Mouse (Mus musculus) neural tube, embryonic 12.5 days (tissue): Measurements from ENCODE around the gene Gorasp1. TPM values are rescaled to one million over a fixed set of nuclear protein-coding genes. Genes with fewer than 3 reads are reported as not detected.

Experiments used
- ATAC-seq: fragments of 200-750 bp; cut with Nextera tagmentation; 2 replicates; pipeline ENCODE4 v1.8.0; 2017; ENCODE audit warnings: low read depth, mild to moderate bottlenecking, moderate TSS enrichment, moderate library complexity; ENCODE audit not compliant: low FRiP score
- H3K27ac ChIP-seq: fragments of 300-500 bp; sonication (generic); 2 replicates; pipeline ENCODE4 v1.5.1; 2016
- H3K27me3 ChIP-seq: fragments of 300-500 bp; sonication (generic); replicated peaks from 2 replicates; pipeline ENCODE4 v1.6.1; 2016; ENCODE audit warnings: mild to moderate bottlenecking
- H3K36me3 ChIP-seq: fragments of 300-500 bp; sonication (generic); 2 replicates; pipeline ENCODE4 v1.6.1; 2016; ENCODE audit warnings: mild to moderate bottlenecking
- H3K4me1 ChIP-seq: fragments of 300-500 bp; sonication (generic); 2 replicates; pipeline ENCODE4 v1.6.1; 2016
- H3K4me2 ChIP-seq: fragments of 300-500 bp; sonication (generic); replicated peaks from 2 replicates; pipeline ENCODE4 v1.6.1; 2016; ENCODE audit warnings: mild to moderate bottlenecking
- H3K4me3 ChIP-seq: fragments of 300-500 bp; sonication (generic); 2 replicates; pipeline ENCODE4 v1.5.1; 2016
- H3K9ac ChIP-seq: fragments of 300-500 bp; sonication (generic); 2 replicates; pipeline ENCODE4 v1.6.1; 2016; ENCODE audit warnings: mild to moderate bottlenecking
- H3K9me3 ChIP-seq: fragments of 300-500 bp; sonication (generic); 2 replicates; pipeline ENCODE4 v1.6.1; 2016; ENCODE audit warnings: mild to moderate bottlenecking
- WGBS: fragments of 180-500 bp; shearing (Covaris S2); methylation state at CpG from one replicate; pipeline ENCODE4 v1.1.7; 2016; 5-methylcytosine and 5-hydroxymethylcytosine counted together
- polyA plus RNA-seq: library from polyadenylated mRNA; unstranded; fragments of >200 nt; fragmentation: Nextera tagmentation; extraction: Ambion mirVana; gene quantifications from 2 replicates; pipeline ENCODE4 v1.2.1, GENCODE M21; 2016

The Gorasp1 gene
- polyA plus RNA-seq, 1 experiment from 2014 or later, result 23.8 TPM

DNA sequence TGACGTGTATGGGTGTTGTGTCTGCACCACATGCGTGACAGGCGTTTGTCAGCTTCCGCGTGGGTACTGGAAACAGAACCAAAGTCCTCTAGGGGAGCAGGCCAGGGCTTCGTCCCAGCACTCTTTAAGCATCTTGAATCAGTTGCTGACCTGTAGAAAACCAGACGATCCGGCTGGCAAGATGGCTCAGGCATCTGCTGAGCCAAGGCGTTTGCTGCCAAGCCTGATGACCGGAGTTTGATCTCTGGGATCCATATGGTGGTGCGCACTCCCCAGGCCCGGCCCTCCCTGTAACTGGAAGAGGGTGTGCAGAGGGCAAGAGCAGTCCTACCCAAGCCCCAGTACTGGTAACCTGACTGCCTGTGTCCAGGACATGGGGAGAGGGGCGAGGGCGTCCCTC lies 4.5 kb upstream of the Gorasp1 start:
- H3K9me3 ChIP-seq, result no peaks in the 10 kb centered on the region
- 88% methylated on average over 14 of the region's 14 CpGs for WGBS
- ATAC-seq, result no peak
- no peak overlapping the region for H3K9ac ChIP-seq
- no peaks in the 10 kb centered on the region for H3K27me3 ChIP-seq
- H3K4me2 ChIP-seq, result no peak overlapping the region
- no peak overlapping the region for H3K27ac ChIP-seq
- H3K36me3 ChIP-seq, result no peaks in the 10 kb centered on the region
- no peak overlapping the region for H3K4me3 ChIP-seq
- peaks cover 10% of the 10 kb centered on the region; the same call in 1 of the 2 replicates for H3K4me1 ChIP-seq

DNA sequence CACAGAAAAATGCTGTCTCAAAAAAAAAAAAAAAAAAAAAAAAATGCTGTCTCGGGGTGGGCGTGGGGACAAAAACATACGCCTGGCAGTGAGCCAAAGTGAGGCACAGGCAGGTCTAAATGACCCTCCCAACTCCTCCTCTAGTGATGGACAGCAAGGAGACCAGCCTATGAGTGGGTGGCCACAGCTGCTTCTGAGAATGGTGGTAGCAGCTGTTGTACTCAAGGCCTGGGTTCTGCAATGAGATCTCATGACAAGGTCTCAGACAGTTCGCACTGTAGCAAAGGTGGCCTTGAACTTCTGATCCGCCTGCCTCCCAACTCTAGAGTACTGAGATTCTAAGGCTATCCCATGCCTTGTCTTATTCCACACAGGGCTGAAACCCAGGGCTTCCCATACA lies 4.0 kb upstream of the Gorasp1 start:
- WGBS, result 81% methylated on average over 5 of the region's 5 CpGs
- Histone ChIP-seq H3K9ac (no peak overlapping the region), H3K27me3 (no peaks in the 10 kb centered on the region), H3K27ac (no peak overlapping the region), H3K36me3 (no peaks in the 10 kb centered on the region), H3K4me3 (no peak overlapping the region), H3K9me3 (no peaks in the 10 kb centered on the region), H3K4me2 (no peak overlapping the region), H3K4me1 (peaks cover 15% of the 10 kb centered on the region)
- ATAC-seq, result no peak

DNA sequence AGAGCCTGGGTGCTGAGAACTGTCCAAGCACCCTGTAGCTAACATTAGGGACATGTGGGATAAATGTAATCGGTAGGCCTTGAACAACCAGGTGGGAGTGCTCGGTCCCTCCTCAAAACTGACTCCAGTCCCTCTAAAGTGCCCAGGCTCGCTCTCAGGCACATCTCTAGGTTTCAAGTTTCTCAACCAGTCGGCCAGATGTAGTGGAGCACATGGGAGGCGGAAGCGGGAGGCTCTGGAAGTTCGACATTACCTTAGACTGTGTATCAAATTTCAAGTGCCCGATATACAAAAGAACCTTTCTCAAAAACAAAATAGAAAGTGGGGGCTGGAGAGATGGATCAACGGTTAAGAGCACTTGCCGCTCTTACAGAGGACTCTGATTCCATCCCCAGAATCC lies 2.3 kb upstream of the Gorasp1 start:
- Histone ChIP-seq H3K4me2 (no peak overlapping the region), H3K9ac (no peak overlapping the region), H3K36me3 (no peaks in the 10 kb centered on the region), H3K4me3 (no peak overlapping the region), H3K27ac (no peak overlapping the region), H3K27me3 (no peaks in the 10 kb centered on the region), H3K4me1 (peaks cover 17% of the 10 kb centered on the region), H3K9me3 (no peaks in the 10 kb centered on the region)
- ATAC-seq, result no peak
- whole genome bisulfite sequencing, result 77% methylated on average over 10 of the region's 10 CpGs

DNA sequence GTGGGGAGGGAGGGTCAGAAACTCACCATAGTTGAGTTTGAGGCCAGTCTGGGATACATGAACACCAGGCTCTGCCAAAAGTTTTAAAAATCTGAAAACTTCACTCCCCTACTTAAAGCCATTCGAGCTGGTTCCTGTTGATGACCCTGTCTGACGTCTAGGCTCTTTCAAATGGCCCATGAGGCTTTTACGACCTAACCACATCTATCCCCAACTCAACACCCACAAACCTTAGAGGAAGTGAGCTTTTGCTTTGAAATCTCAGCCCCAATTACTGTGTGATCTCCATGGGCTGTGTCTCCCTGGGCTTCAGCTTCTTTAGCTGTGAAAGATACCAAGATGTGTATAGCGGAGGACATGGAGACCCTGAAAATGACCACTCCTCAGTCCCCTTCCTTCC lies 1.1 kb upstream of the Gorasp1 start:
- Histone ChIP-seq H3K9me3 (no peaks in the 10 kb centered on the region), H3K4me3 (no peak overlapping the region), H3K4me2 (no peak overlapping the region), H3K4me1 (peaks cover 17% of the 10 kb centered on the region), H3K27me3 (no peaks in the 10 kb centered on the region), H3K27ac (no peak overlapping the region), H3K36me3 (no peaks in the 10 kb centered on the region), H3K9ac (no peak overlapping the region)
- WGBS, result 71% methylated on average over 4 of the region's 4 CpGs
- ATAC-seq, result no peak

- Histone ChIP-seq H3K4me2 (no peak overlapping the region), H3K27me3 (no peaks in the 10 kb centered on the region), H3K4me3 (no peak overlapping the region), H3K4me1 (peaks cover 17% of the 10 kb centered on the region), H3K9me3 (no peaks in the 10 kb centered on the region), H3K36me3 (peaks cover 28% of the 10 kb centered on the region), H3K27ac (no peak overlapping the region), H3K9ac (no peak overlapping the region)
- 94% methylated on average over 6 of the region's 6 CpGs for WGBS
- no peak for ATAC-seq
These were observed 3.7 kb downstream of the Gorasp1 start for GRCm38 (mm10) chr9:119933675-119934074.

DNA sequence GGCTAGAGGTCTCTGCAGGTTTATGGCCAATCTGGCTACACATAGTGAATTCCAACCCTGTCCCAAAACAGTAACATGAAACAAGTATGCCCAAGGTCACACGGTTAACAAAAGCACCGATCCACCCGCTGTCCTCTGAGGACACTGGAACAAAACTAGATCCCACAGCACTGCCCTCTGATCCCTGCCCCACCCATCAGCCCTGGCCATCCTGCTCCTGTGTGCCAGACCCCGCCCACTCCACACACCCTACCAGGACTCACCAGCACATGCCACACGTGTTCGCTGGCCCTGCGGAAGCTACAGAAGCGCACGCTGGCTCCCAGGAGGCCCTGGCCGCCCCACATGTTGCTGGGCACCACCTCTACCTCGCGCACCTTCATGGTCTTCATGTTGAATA lies 5.0 kb downstream of the Gorasp1 start:
- H3K9ac ChIP-seq, result no peak overlapping the region
- no peak for ATAC-seq
- WGBS, result 93% methylated on average over 12 of the region's 12 CpGs
- no peaks in the 10 kb centered on the region for H3K27me3 ChIP-seq
- H3K27ac ChIP-seq, result no peak overlapping the region
- no peak overlapping the region for H3K4me3 ChIP-seq
- H3K4me2 ChIP-seq, result no peak overlapping the region
- H3K36me3 ChIP-seq, result peaks cover 39% of the 10 kb centered on the region
- peaks cover 10% of the 10 kb centered on the region for H3K4me1 ChIP-seq
- no peaks in the 10 kb centered on the region for H3K9me3 ChIP-seq

DNA sequence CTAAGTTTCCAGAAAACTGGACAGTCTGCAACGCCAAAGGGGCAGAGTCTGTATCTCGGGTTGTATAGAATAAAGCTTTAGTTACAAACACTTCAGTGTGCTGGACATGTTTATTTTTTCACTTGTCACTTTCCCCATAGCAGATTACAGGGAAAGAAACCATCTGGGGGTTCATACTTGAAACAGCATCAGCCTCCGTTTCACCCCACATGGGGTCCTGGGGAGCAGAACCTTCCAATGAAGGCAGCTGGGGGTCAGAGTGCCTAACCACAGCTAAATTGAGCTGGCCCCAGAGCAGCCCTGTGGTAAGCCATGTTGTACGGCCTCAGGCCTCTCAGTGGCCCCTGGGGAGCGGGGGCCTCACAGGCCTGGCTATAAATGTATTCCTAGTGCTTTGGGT lies 10.9 kb downstream of the Gorasp1 start:
- H3K4me1 ChIP-seq, result no peaks in the 10 kb centered on the region
- no peaks in the 10 kb centered on the region for H3K27me3 ChIP-seq
- H3K36me3 ChIP-seq, result peaks cover 82% of the 10 kb centered on the region
- H3K9me3 ChIP-seq, result no peaks in the 10 kb centered on the region
- no peak for ATAC-seq
- no peak overlapping the region for H3K27ac ChIP-seq
- no peak overlapping the region for H3K4me3 ChIP-seq
- WGBS, result 92% methylated on average over 5 of the region's 5 CpGs
- no peak overlapping the region for H3K9ac ChIP-seq
- H3K4me2 ChIP-seq, result no peak overlapping the region

- Histone ChIP-seq H3K27ac (no peak overlapping the region), H3K9me3 (no peaks in the 10 kb centered on the region), H3K36me3 (peaks cover 79% of the 10 kb centered on the region), H3K27me3 (no peaks in the 10 kb centered on the region), H3K9ac (no peak overlapping the region), H3K4me3 (no peak overlapping the region), H3K4me2 (no peak overlapping the region), H3K4me1 (no peaks in the 10 kb centered on the region)
- 87% methylated on average over 8 of the region's 8 CpGs for WGBS
- no peak for ATAC-seq
These were observed 11.6 kb downstream of the Gorasp1 start for GRCm38 (mm10) chr9:119925729-119926128.

DNA sequence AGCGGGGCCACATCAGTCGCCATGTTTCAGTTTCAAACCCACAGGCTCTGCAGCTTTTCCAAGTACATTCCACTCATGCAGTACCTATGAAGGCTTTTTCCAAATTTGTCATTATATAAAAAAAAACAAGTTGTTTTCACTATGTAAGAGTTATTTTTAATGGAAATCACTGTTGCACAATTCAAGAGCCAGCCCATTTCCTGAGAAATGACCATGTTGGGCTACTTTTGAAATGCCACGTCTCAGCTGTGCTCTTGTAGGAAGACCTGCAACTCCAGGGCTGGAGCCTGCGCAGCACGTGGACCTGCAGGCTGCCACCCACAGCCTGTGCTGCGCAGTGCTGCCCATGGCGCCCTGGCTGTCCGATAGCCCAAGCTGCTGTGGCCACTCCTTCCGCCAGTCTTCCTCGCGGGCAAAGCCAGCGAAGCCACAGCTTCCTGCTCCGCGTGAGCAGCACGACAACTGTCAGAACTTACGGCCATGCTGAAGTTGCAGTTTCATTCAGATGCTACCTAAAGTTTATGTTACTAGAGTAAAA lies 12.2 kb downstream of the Gorasp1 start:
- no peaks in the 10 kb centered on the region for H3K9me3 ChIP-seq
- H3K4me1 ChIP-seq, result no peaks in the 10 kb centered on the region
- peaks cover 80% of the 10 kb centered on the region for H3K36me3 ChIP-seq
- no peak for ATAC-seq
- no peak overlapping the region for H3K4me2 ChIP-seq
- WGBS, result 95% methylated on average over 16 of the region's 16 CpGs
- no peak overlapping the region for H3K4me3 ChIP-seq
- no peak overlapping the region for H3K27ac ChIP-seq
- no peak overlapping the region for H3K9ac ChIP-seq
- H3K27me3 ChIP-seq, result no peaks in the 10 kb centered on the region

- 94% methylated on average over 4 of the region's 4 CpGs for WGBS
- no peaks in the 10 kb centered on the region for H3K27me3 ChIP-seq
- no peaks in the 10 kb centered on the region for H3K9me3 ChIP-seq
- no peak overlapping the region for H3K4me2 ChIP-seq
- no peak overlapping the region for H3K27ac ChIP-seq
- ATAC-seq, result no peak
- H3K36me3 ChIP-seq, result peaks cover 80% of the 10 kb centered on the region
- H3K9ac ChIP-seq, result no peak overlapping the region
- H3K4me1 ChIP-seq, result no peaks in the 10 kb centered on the region
- H3K4me3 ChIP-seq, result no peak overlapping the region
These were observed 13.9 kb downstream of the Gorasp1 start for GRCm38 (mm10) chr9:119923462-119923861.

- no peak for ATAC-seq
- 90% methylated on average over 1 of the region's 1 CpGs for WGBS
- H3K4me1 ChIP-seq, result no peaks in the 10 kb centered on the region
- H3K36me3 ChIP-seq, result peaks cover 74% of the 10 kb centered on the region
- H3K27ac ChIP-seq, result no peak overlapping the region
- no peak overlapping the region for H3K4me2 ChIP-seq
- H3K9me3 ChIP-seq, result no peaks in the 10 kb centered on the region
- no peaks in the 10 kb centered on the region for H3K27me3 ChIP-seq
- H3K9ac ChIP-seq, result no peak overlapping the region
- no peak overlapping the region for H3K4me3 ChIP-seq
These were observed 17.5 kb downstream of the Gorasp1 start for GRCm38 (mm10) chr9:119919858-119920257.

DNA sequence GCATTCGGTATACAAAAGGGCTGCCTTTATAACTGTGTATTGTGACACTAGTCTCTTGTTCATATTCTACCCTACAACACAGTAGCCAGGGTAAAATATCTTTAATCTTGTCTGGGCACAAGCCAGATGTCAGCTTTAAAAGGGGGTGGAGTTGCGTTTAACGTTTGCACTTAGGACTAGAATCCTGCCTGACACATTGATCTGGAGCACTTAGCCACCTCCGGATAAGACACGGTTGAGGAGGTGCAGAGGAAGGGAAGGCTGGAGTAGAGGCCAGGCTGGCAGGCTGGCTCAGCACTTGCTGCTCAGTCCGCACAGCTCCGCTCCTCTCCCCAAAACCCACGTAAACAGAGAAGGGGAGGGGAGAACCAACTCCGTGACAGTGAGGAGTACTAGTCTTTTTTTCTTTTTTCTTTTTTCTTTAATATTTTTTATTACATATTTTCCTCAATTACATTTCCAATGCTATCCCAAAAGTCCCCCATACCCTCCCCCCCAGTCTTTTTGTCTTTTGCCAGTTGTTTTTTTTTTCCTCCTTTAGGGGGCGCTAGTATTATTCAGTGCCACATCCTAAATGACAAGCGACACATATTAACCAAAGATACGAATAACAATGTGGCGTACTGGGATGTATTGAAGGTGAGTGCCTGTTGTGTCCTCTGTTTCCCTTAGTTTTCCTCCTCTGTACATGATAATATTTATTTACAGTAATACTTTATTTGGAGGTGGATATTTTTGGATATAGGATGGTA lies 24.1 kb downstream of the Gorasp1 start:
- Histone ChIP-seq H3K36me3 (peaks cover 86% of the 10 kb centered on the region), H3K4me1 (no peaks in the 10 kb centered on the region), H3K4me2 (no peak overlapping the region), H3K4me3 (no peak overlapping the region), H3K27me3 (no peaks in the 10 kb centered on the region), H3K9ac (no peak overlapping the region), H3K9me3 (no peaks in the 10 kb centered on the region), H3K27ac (no peak overlapping the region)
- 80% methylated on average over 13 of the region's 13 CpGs for WGBS
- ATAC-seq, result no peak

DNA sequence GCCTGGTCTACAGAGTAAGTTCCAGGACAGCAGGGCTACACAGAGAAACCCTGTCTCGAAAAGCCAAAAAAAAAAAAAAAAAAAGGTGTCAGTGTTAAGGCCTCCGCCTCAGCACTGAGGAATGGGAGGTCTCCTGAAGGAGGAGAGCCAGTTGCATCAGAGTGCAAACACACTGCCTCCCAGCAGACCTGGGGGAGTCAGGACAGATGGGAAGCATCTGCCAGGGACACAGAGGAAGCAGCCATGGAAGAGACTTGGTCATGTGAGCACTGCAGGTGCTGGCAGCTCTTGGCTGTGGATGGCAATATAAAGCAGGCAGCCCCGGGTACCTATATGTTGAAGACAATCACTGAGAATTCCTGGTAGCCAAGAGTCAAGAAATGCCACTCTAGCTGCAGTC lies 27.4 kb downstream of the Gorasp1 start:
- no peak overlapping the region for H3K4me2 ChIP-seq
- no peaks in the 10 kb centered on the region for H3K27me3 ChIP-seq
- H3K27ac ChIP-seq, result no peak overlapping the region
- H3K9me3 ChIP-seq, result no peaks in the 10 kb centered on the region
- H3K4me1 ChIP-seq, result no peaks in the 10 kb centered on the region
- H3K36me3 ChIP-seq, result peaks cover 93% of the 10 kb centered on the region
- no peak for ATAC-seq
- H3K9ac ChIP-seq, result no peak overlapping the region
- no peak overlapping the region for H3K4me3 ChIP-seq
- 83% methylated on average over 3 of the region's 3 CpGs for WGBS
